ENCODE assay signal across 19 mouse cellular contexts in the genomic region with DNA sequence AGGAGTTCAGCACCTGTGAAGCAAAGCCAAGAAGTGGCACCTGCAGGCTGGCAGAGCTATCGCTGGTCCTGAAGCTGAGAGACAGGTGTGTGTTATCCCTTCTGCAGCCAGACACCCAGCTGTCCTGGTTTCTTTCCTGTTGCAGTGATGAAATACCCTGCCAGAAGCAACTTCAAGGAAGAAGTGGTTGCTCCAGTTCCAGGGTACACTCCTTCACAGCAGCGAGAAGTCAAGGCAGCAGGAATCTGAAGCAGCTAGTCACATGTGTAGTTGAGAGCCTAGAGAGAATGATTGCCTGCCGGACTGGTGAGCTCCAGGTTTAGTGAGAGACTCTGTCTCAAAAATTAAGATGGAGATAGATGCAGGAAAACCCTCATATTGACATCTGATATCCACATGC.
DNase-seq lines count a peak whose midpoint lies in the region; ATAC-seq and TF ChIP-seq lines count a peak whose summit lies in the region.
"Had no signal": no experiment of that assay in that cellular context is flagged by ENCODE, and none has a peak within 500 bp of the region (broad histone marks: within the 10 kb centered on the region; RNA-seq: fewer than 3 reads in every experiment).

No protein-coding gene starts in this region.

- H3K4me1 ChIP-seq in thymus, adult 2 months (replicated peaks; ENCODE audit: control insufficient read depth, insufficient read depth, low read length) = peaks cover 42% of the 10 kb centered on the region
- peaks cover 32 to 57% of the 10 kb centered on the region in 2 experiments for H3K4me1 ChIP-seq in CH12.LX (ENCODE audit: control insufficient read depth in 1 of 2, insufficient read depth in 2 of 2)
- H3K4me1 ChIP-seq in midbrain, embryonic 13.5 days (replicated peaks) = no peaks in the 10 kb centered on the region
- H3K4me1 ChIP-seq: embryonic facial prominence, embryonic 15.5 days; forebrain, embryonic 10.5 days; forebrain, embryonic 15.5 days; hindbrain, embryonic 15.5 days had no signal

- H3K27ac ChIP-seq in thymus, adult 2 months (ENCODE audit: control insufficient read depth, insufficient read depth, low read length) = no peak overlapping the region
- H3K27ac ChIP-seq in CH12.LX (ENCODE audit: insufficient read depth, low read depth) = no peak overlapping the region
- no peak overlapping the region for H3K27ac ChIP-seq in midbrain, embryonic 13.5 days
- H3K27ac ChIP-seq: embryonic facial prominence, embryonic 15.5 days; forebrain, embryonic 10.5 days; forebrain, embryonic 15.5 days; heart, adult 2 months; hindbrain, embryonic 15.5 days had no signal

- dilution Hi-C loops in CH12.LX (cut with MboI; ENCODE audit: extremely low pct_ligation_motif_present, extremely low pct_unique_long_range_greater_than_20kb, low sequenced_read_pairs) = no loop called here

- intact Hi-C loops in gastrocnemius, postnatal 14 days (cut with DNase I; ENCODE audit: low total_unique reads) = no loop called here

- no peak for TF ChIP-seq EP300 in CH12.LX (IDR thresholded peaks at IDR 0.05; ENCODE audit: low read length)

- TF ChIP-seq RAD21 in CH12.LX (IDR thresholded peaks at IDR 0.05; ENCODE audit: low read depth, low read length) = no peak

- H3K4me3 ChIP-seq in thymus, adult 2 months (ENCODE audit: control insufficient read depth, insufficient read depth, low read length) = no peak overlapping the region
- no peak overlapping the region for H3K4me3 ChIP-seq in CH12.LX (replicated peaks in 1 of 3; ENCODE audit: low read depth in 2 of 3, low read length in 2 of 3, poor library complexity in 1 of 3)
- no peak overlapping the region for H3K4me3 ChIP-seq in midbrain, embryonic 13.5 days (replicated peaks)
- H3K4me3 ChIP-seq: embryonic facial prominence, embryonic 15.5 days; erythroblast, embryonic 14.5 days; forebrain, embryonic 10.5 days; forebrain, embryonic 15.5 days; heart, adult 2 months; heart, embryonic 12.5 days; hindbrain, embryonic 15.5 days had no signal

- no peak overlapping the region for H3K9ac ChIP-seq in CH12.LX (ENCODE audit: insufficient read depth, low read depth)
- H3K9ac ChIP-seq in midbrain, embryonic 13.5 days (replicated peaks) = no peak overlapping the region
- H3K9ac ChIP-seq: embryonic facial prominence, embryonic 15.5 days; forebrain, embryonic 15.5 days; heart, embryonic 12.5 days; hindbrain, embryonic 15.5 days had no signal

- no peak overlapping the region for H3K4me2 ChIP-seq in CH12.LX (ENCODE audit: insufficient read depth, low read depth, poor library complexity, severe bottlenecking)
- H3K4me2 ChIP-seq in midbrain, embryonic 13.5 days (replicated peaks) = no peak overlapping the region
- H3K4me2 ChIP-seq: embryonic facial prominence, embryonic 15.5 days; forebrain, embryonic 15.5 days; heart, embryonic 12.5 days; hindbrain, embryonic 15.5 days had no signal

- TF ChIP-seq CTCF in thymus, adult 2 months (IDR thresholded peaks at IDR 0.05; ENCODE audit: borderline replicate concordance, control insufficient read depth, extremely low read depth, insufficient read depth, low read length, poor library complexity) = no peak
- TF ChIP-seq CTCF in CH12.LX (conservative IDR thresholded peaks at IDR 0.05 in 1 of 2, IDR thresholded peaks at IDR 0.05 in 1 of 2; ENCODE audit: low read depth in 2 of 2, low read length in 2 of 2) = no peak

- TF ChIP-seq POLR2A in thymus, adult 2 months (IDR thresholded peaks at IDR 0.05; ENCODE audit: control insufficient read depth, extremely low read depth, insufficient read depth, low read length, poor library complexity) = no peak
- no peak for TF ChIP-seq POLR2A in CH12.LX (IDR thresholded peaks at IDR 0.05; ENCODE audit: low read depth, low read length)

- in situ Hi-C loops in CH12.LX (cut with MboI; ENCODE audit: low pct_ligation_motif_present, low pct_unique_long_range_greater_than_20kb, low sequenced_read_pairs) = loop anchor here (10.0 kb wide), 1 partner anchor 57 kb away; no protein-coding TSS in a partner anchor

- ATAC-seq in midbrain, embryonic 13.5 days = no peak
- ATAC-seq: forebrain, embryonic 15.5 days had no signal

- no peaks in the 10 kb centered on the region for H3K27me3 ChIP-seq in thymus, adult 2 months (ENCODE audit: control insufficient read depth, insufficient read depth, low read length)
- H3K27me3 ChIP-seq in CH12.LX (replicated peaks) = no peaks in the 10 kb centered on the region
- H3K27me3 ChIP-seq in midbrain, embryonic 13.5 days = no peaks in the 10 kb centered on the region
- H3K27me3 ChIP-seq: embryonic facial prominence, embryonic 15.5 days; forebrain, embryonic 15.5 days; heart, embryonic 12.5 days; hindbrain, embryonic 15.5 days had no signal

- H3K36me3 ChIP-seq in thymus, adult 2 months (ENCODE audit: control insufficient read depth, insufficient read depth, low read length) = no peaks in the 10 kb centered on the region
- H3K36me3 ChIP-seq in CH12.LX (replicated peaks in 1 of 2; ENCODE audit: control insufficient read depth in 1 of 2, insufficient read depth in 1 of 2, low read length in 1 of 2) = no peaks in the 10 kb centered on the region
- no peaks in the 10 kb centered on the region for H3K36me3 ChIP-seq in midbrain, embryonic 13.5 days
- H3K36me3 ChIP-seq: embryonic facial prominence, embryonic 15.5 days; forebrain, embryonic 10.5 days; forebrain, embryonic 15.5 days; G1E; heart, embryonic 12.5 days; hindbrain, embryonic 15.5 days had no signal

- no peaks in the 10 kb centered on the region for H3K9me3 ChIP-seq in CH12.LX (replicated peaks; ENCODE audit: low read length)
- no peaks in the 10 kb centered on the region for H3K9me3 ChIP-seq in midbrain, embryonic 13.5 days
- H3K9me3 ChIP-seq: embryonic facial prominence, embryonic 15.5 days; forebrain, embryonic 10.5 days; forebrain, embryonic 15.5 days; G1E; heart, embryonic 12.5 days; hindbrain, embryonic 15.5 days had no signal

- 38% methylated on average over 3 of the region's 3 CpGs for WGBS in thymus, adult 2 months
- WGBS in midbrain, embryonic 13.5 days = 90% methylated on average over 3 of the region's 3 CpGs

- DNase-seq in thymus, adult 2 months = peak; percentile 30
- DNase-seq in thymus, postnatal 10 days (ENCODE audit: low spot score in 2 of 2) = no peak
- no peak for DNase-seq in CH12.LX (ENCODE audit: extremely low read depth)
- DNase-seq in lung, postnatal 10 days = peak; percentile 22
- no peak for DNase-seq in gastrocnemius, postnatal 14 days
- DNase-seq: cerebellum, adult 2 months; cerebellum, postnatal 10 days; embryo, embryonic 11 days; gastrocnemius, postnatal 10 days; heart, adult 2 months; heart, postnatal 36 days had no signal

- no peaks in the 10 kb centered on the region for H3K79me2 ChIP-seq in CH12.LX (replicated peaks; ENCODE audit: control insufficient read depth, extremely low read depth, insufficient read depth, poor library complexity, severe bottlenecking)

TF ChIP-seq in CH12.LX, 34 proteins besides CTCF, POLR2A, EP300 and RAD21:
- no peak for TF ChIP-seq ZNF384 (IDR thresholded peaks at IDR 0.05; ENCODE audit: low read depth, low read length)
- TF ChIP-seq JUN (IDR thresholded peaks at IDR 0.05; ENCODE audit: insufficient read depth, low read depth, low read length) = no peak
- TF ChIP-seq KAT2A (IDR thresholded peaks at IDR 0.05; ENCODE audit: insufficient replicate concordance, low read length) = no peak
- TF ChIP-seq ZKSCAN1 (IDR thresholded peaks at IDR 0.05; ENCODE audit: borderline replicate concordance, low read depth, low read length) = no peak
- no peak for TF ChIP-seq TBP (conservative IDR thresholded peaks at IDR 0.05; ENCODE audit: low read depth, low read length)
- 0 out of 2 replicates have a peak, but pooled peaks have one; percentile 22 for TF ChIP-seq TCF12 (IDR thresholded peaks at IDR 0.05; ENCODE audit: low read depth, low read length)
- no peak for TF ChIP-seq MAFK (IDR thresholded peaks at IDR 0.05; ENCODE audit: insufficient replicate concordance, low read length)

Comparison
In these comparisons a context has a peak if more than half of its experiments do, and no peak if none do; other contexts are left out.
1. DNase-seq: peak in thymus, adult 2 months (single experiment) and lung, postnatal 10 days (single experiment); none in thymus, postnatal 10 days (0 of 2), CH12.LX (single experiment) and gastrocnemius, postnatal 14 days (single experiment).